Mouse (Mus musculus): ENCODE measurements around the gene Afdn. TPM values are rescaled to one million over a fixed set of nuclear protein-coding genes. Genes with fewer than 3 reads are reported as not detected.

Afdn gene
- polyA plus RNA-seq, 1 experiment from 2014 or later: 141 TPM

DNA sequence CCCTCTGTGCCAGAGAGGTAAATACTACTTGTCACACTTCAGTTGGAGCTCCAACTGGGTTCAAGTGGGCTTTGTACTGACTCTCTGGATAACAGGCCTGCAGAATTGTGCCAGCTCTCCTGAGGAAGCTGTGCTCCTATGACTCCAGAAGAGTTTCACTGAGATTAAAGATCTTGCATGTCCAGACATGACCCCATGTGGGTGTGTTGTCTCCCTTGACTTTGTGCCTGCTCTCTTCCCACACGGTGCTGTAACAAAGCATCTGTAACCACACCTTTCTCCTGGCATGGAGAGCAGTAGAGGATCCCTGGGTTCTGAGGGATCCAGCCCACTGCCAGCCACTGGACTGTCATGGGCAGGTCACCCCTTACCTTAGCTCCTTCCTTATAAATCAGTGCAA lies 95.1 kb downstream of the Afdn start:
- Histone ChIP-seq H3K4me3 (ENCODE audit: low read depth, low read length) (no peak overlapping the region), H3K36me3 (ENCODE audit: control insufficient read depth, insufficient read depth, low read length) (peaks cover 10% of the 10 kb centered on the region; the same call in 1 of the 2 replicates), H3K27ac (ENCODE audit: low read depth, low read length) (no peak overlapping the region), H3K9me3 (ENCODE audit: control insufficient read depth, low read length) (no peaks in the 10 kb centered on the region), H3K4me2 (ENCODE audit: low read depth, low read length, severe bottlenecking) (no peak overlapping the region), H3K9ac (ENCODE audit: low read length) (no peak overlapping the region), H3K27me3 (ENCODE audit: control insufficient read depth, insufficient read depth, low read length) (no peaks in the 10 kb centered on the region), H3K4me1 (replicated peaks; ENCODE audit: control insufficient read depth, insufficient read depth, low read length) (peaks cover 2% of the 10 kb centered on the region; the same call in 1 of the 2 replicates)
- ATAC-seq (replicated peaks; ENCODE audit: low FRiP score) (no peak), DNase-seq (ENCODE audit: low spot score) (no peak)
- WGBS: 96% methylated on average over 1 of the region's 1 CpGs

DNA sequence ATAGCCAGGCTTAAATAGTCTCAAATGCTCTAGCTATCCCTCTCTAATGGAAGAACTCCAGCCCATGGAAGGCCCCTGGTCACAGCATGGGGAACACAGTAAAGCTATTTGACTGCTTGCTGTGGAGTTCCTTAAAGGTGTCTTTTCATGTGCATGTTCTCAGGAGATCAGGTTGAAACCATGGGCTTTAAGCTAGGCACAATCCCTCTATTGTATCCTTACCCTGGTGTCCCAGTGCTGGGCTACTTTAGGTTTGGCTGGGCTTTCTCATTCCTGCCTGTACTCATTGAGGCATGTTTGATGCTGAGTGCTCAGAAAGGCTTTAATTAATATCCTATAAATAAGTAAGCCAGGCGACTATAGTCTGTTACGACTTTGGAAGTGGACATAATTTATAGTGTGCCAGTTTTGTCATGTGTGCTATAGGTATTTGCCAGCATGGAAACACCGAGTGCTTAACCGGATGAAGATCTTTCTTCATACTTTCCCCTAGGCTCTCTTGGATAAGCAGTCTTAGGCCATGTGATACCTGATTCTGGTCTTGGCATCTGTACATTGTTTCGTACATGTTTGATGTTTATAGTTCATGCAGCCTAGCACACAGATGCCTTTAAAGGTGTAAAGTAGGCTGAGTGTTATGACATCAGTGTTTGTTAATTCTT lies 96.2 kb downstream of the Afdn start:
- WGBS: 83% methylated on average over 5 of the region's 5 CpGs
- Histone ChIP-seq H3K4me3 (ENCODE audit: low read depth, low read length) (no peak overlapping the region), H3K9me3 (ENCODE audit: control insufficient read depth, low read length) (no peaks in the 10 kb centered on the region), H3K27me3 (ENCODE audit: control insufficient read depth, insufficient read depth, low read length) (no peaks in the 10 kb centered on the region), H3K27ac (ENCODE audit: low read depth, low read length) (no peak overlapping the region), H3K9ac (ENCODE audit: low read length) (no peak overlapping the region), H3K4me2 (ENCODE audit: low read depth, low read length, severe bottlenecking) (no peak overlapping the region), H3K36me3 (ENCODE audit: control insufficient read depth, insufficient read depth, low read length) (peaks cover 10% of the 10 kb centered on the region; the same call in 1 of the 2 replicates), H3K4me1 (replicated peaks; ENCODE audit: control insufficient read depth, insufficient read depth, low read length) (peaks cover 2% of the 10 kb centered on the region; the same call in 1 of the 2 replicates)
- no peak for DNase-seq (ENCODE audit: low spot score)
- no peak for ATAC-seq (replicated peaks; ENCODE audit: low FRiP score)

DNA sequence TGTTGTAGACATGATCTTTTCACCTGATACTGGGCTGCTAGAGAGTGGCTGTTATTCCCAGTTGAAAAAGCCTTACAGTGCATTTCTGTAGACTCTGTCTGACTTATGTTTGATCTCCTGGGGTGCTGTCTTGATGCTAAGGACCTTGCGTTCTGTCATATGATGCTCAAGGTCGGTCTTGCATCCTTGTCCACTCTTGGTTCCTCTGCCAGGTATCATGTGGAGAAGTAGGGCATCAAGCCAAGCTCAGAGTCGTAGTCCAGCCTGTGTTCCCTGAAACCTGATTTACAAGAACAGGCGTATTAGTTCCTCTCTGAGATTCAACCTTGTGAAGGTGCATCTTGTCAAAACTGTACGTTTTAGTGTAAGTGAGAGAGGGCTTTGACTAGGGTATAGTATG lies 105.0 kb downstream of the Afdn start:
- Histone ChIP-seq H3K9me3 (ENCODE audit: control insufficient read depth, low read length) (no peaks in the 10 kb centered on the region), H3K4me2 (ENCODE audit: low read depth, low read length, severe bottlenecking) (no peak overlapping the region), H3K36me3 (ENCODE audit: control insufficient read depth, insufficient read depth, low read length) (peaks cover 5% of the 10 kb centered on the region; the same call in 1 of the 2 replicates), H3K4me1 (replicated peaks; ENCODE audit: control insufficient read depth, insufficient read depth, low read length) (no peaks in the 10 kb centered on the region), H3K4me3 (ENCODE audit: low read depth, low read length) (no peak overlapping the region), H3K27ac (ENCODE audit: low read depth, low read length) (no peak overlapping the region), H3K27me3 (ENCODE audit: control insufficient read depth, insufficient read depth, low read length) (no peaks in the 10 kb centered on the region), H3K9ac (ENCODE audit: low read length) (no peak overlapping the region)
- no peak for DNase-seq (ENCODE audit: low spot score)
- WGBS: 95% methylated on average over 5 of the region's 5 CpGs
- no peak for ATAC-seq (replicated peaks; ENCODE audit: low FRiP score)

DNA sequence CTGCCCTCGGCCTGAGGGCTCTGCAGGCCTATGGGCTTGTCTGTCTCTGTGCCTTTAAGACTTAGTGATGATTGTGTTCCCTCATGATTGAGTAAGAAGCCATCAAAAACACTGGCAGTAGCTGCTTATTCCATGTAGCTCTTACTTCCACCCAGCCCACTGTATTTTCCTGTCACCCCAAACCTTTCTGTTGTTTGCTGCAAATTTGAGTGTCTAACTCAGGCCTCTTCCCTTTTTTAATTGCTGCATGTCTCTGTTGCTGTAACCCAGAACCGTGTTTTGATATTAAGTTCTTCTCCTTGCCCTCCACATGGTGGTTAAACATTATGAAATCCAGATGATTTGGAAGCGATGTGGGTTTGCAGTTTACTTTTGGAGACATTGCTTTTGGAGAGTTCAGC lies 106.6 kb downstream of the Afdn start:
- Histone ChIP-seq H3K9me3 (ENCODE audit: control insufficient read depth, low read length) (no peaks in the 10 kb centered on the region), H3K9ac (ENCODE audit: low read length) (no peak overlapping the region), H3K4me2 (ENCODE audit: low read depth, low read length, severe bottlenecking) (no peak overlapping the region), H3K27ac (ENCODE audit: low read depth, low read length) (no peak overlapping the region), H3K4me1 (replicated peaks; ENCODE audit: control insufficient read depth, insufficient read depth, low read length) (no peaks in the 10 kb centered on the region), H3K27me3 (ENCODE audit: control insufficient read depth, insufficient read depth, low read length) (no peaks in the 10 kb centered on the region), H3K4me3 (ENCODE audit: low read depth, low read length) (no peak overlapping the region), H3K36me3 (ENCODE audit: control insufficient read depth, insufficient read depth, low read length) (peaks cover 5% of the 10 kb centered on the region; the same call in 1 of the 2 replicates)
- 76% methylated on average over 3 of the region's 3 CpGs for WGBS
- ATAC-seq (replicated peaks; ENCODE audit: low FRiP score) (no peak), DNase-seq (ENCODE audit: low spot score) (no peak)

DNA sequence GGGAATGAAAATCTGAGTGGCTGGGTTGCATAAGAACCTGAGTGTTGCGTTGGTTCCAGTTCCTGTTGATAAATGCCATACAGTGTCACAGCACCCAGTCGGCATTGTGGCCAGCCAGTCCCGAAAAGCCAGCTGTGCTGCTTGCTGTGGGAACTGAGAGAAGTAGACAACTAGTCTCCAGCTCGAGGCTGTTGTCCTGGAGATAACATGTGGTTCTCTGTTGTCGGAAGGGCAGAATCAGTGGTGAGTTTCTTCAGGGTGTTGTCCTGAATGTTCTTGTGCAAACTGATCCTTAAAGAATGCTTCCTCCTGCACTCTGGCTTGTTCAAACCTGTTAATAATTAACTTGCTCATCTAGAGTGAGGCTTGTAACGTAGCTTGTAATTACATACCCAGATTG lies 107.1 kb downstream of the Afdn start:
- Histone ChIP-seq H3K36me3 (ENCODE audit: control insufficient read depth, insufficient read depth, low read length) (peaks cover 5% of the 10 kb centered on the region; the same call in 1 of the 2 replicates), H3K27me3 (ENCODE audit: control insufficient read depth, insufficient read depth, low read length) (no peaks in the 10 kb centered on the region), H3K4me1 (replicated peaks; ENCODE audit: control insufficient read depth, insufficient read depth, low read length) (no peaks in the 10 kb centered on the region), H3K4me3 (ENCODE audit: low read depth, low read length) (no peak overlapping the region), H3K4me2 (ENCODE audit: low read depth, low read length, severe bottlenecking) (no peak overlapping the region), H3K27ac (ENCODE audit: low read depth, low read length) (no peak overlapping the region), H3K9me3 (ENCODE audit: control insufficient read depth, low read length) (no peaks in the 10 kb centered on the region), H3K9ac (ENCODE audit: low read length) (no peak overlapping the region)
- DNase-seq (ENCODE audit: low spot score) (no peak), ATAC-seq (replicated peaks; ENCODE audit: low FRiP score) (no peak)
- 77% methylated on average over 6 of the region's 6 CpGs for WGBS

DNA sequence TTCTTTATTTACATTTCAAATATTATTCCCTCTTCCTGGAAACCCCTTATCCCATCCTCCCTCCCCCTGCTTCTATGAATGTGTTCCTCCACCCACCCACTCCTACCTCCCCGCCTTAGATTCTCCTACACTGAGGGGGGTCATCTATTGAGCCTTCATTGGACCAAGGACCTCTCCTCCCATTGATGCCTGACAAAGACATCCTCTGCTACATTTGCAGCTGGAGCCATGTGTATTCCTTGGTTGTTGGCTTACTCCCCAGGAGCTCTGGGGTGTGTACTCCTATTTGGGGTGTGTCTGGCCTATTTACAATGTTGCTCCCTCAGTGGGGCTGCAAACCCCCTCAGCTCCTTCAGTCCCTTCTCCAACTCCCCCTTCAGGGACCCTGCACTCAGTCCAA lies 109.9 kb downstream of the Afdn start:
- Histone ChIP-seq H3K36me3 (ENCODE audit: control insufficient read depth, insufficient read depth, low read length) (no peaks in the 10 kb centered on the region; the same call in 1 of the 2 replicates), H3K4me3 (ENCODE audit: low read depth, low read length) (no peak overlapping the region), H3K9ac (ENCODE audit: low read length) (no peak overlapping the region), H3K27ac (ENCODE audit: low read depth, low read length) (no peak overlapping the region), H3K4me1 (replicated peaks; ENCODE audit: control insufficient read depth, insufficient read depth, low read length) (no peaks in the 10 kb centered on the region), H3K27me3 (ENCODE audit: control insufficient read depth, insufficient read depth, low read length) (no peaks in the 10 kb centered on the region), H3K4me2 (ENCODE audit: low read depth, low read length, severe bottlenecking) (no peak overlapping the region), H3K9me3 (ENCODE audit: control insufficient read depth, low read length) (no peaks in the 10 kb centered on the region)
- WGBS: 94% methylated on average over 1 of the region's 1 CpGs
- ATAC-seq (replicated peaks; ENCODE audit: low FRiP score) (no peak), DNase-seq (ENCODE audit: low spot score) (no peak)

DNA sequence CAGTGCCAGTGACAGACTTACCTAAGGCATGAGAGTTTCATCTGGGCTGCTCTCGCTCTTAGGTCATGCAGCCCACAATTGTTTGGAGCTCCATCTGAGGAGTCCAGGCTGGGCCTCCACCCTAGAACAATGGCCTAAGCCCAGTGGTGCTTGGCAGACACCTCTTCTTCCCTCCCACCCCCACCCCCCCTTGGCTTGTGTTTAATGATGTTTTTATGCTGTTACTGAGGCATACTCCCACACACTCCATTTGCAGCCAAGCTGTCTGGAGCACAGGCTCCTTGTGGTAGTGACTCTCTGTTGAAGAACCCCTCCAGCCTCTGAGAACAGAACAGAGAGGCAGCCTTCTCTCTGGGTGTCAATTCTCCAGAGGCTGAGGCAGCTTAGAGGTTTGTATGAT lies 113.9 kb downstream of the Afdn start:
- Histone ChIP-seq H3K4me1 (replicated peaks; ENCODE audit: control insufficient read depth, insufficient read depth, low read length) (no peaks in the 10 kb centered on the region), H3K27ac (ENCODE audit: low read depth, low read length) (no peak overlapping the region), H3K36me3 (ENCODE audit: control insufficient read depth, insufficient read depth, low read length) (no peaks in the 10 kb centered on the region), H3K9me3 (ENCODE audit: control insufficient read depth, low read length) (no peaks in the 10 kb centered on the region), H3K4me2 (ENCODE audit: low read depth, low read length, severe bottlenecking) (no peak overlapping the region), H3K27me3 (ENCODE audit: control insufficient read depth, insufficient read depth, low read length) (no peaks in the 10 kb centered on the region), H3K9ac (ENCODE audit: low read length) (no peak overlapping the region), H3K4me3 (ENCODE audit: low read depth, low read length) (no peak overlapping the region)
- DNase-seq (ENCODE audit: low spot score) (no peak), ATAC-seq (replicated peaks; ENCODE audit: low FRiP score) (no peak)
- WGBS: 95% methylated on average over 1 of the region's 1 CpGs

DNA sequence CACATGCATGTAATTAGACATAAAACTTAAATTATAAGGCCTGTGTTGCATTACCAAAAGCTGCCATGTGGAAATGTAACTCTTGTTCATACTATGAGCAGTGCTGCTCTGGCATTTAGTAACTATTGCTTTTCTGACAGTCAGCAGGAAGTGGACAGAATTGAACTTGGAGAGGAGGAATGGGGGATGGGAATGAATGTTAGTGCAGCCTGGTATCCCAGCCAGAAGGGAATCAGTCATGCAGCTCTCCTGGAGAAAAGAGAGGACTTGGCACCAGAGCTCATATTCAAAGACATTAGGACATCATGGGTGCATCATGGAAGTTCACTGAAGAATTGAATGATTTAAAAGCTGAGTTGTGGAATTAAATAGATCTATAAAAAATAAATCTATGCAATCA lies 117.1 kb downstream of the Afdn start:
- H3K4me3 ChIP-seq (ENCODE audit: low read depth, low read length): no peak overlapping the region
- H3K27me3 ChIP-seq (ENCODE audit: control insufficient read depth, insufficient read depth, low read length): no peaks in the 10 kb centered on the region
- no peaks in the 10 kb centered on the region; the same call in 1 of the 2 replicates for H3K36me3 ChIP-seq (ENCODE audit: control insufficient read depth, insufficient read depth, low read length)
- H3K4me2 ChIP-seq (ENCODE audit: low read depth, low read length, severe bottlenecking): no peak overlapping the region
- H3K4me1 ChIP-seq (replicated peaks; ENCODE audit: control insufficient read depth, insufficient read depth, low read length): no peaks in the 10 kb centered on the region
- no peaks in the 10 kb centered on the region for H3K9me3 ChIP-seq (ENCODE audit: control insufficient read depth, low read length)
- no peak for DNase-seq (ENCODE audit: low spot score)
- no peak overlapping the region for H3K27ac ChIP-seq (ENCODE audit: low read depth, low read length)
- no peak for ATAC-seq (replicated peaks; ENCODE audit: low FRiP score)
- H3K9ac ChIP-seq (ENCODE audit: low read length): no peak overlapping the region

DNA sequence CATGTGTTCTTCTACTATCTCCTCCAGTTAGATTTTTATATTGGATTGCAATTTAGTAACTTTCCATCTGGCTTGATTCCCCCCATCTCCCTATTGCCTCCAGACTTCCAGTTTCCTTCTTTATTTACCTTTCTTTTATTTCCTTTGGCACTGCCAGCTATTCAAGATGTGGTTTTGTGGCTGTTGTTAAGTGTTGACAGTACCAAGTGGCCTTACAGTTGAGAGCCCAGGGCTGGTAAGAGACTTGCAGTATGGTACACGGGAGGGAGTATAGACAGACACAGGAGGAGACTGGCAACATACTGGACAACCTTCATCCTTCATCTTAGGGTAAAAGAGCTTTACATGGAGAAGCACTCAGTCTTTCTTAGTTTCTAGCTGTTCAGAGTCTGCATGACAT lies 119.4 kb downstream of the Afdn start:
- ATAC-seq (replicated peaks; ENCODE audit: low FRiP score) (no peak), DNase-seq (ENCODE audit: low spot score) (no peak)
- no peaks in the 10 kb centered on the region for H3K4me1 ChIP-seq (replicated peaks; ENCODE audit: control insufficient read depth, insufficient read depth, low read length)
- H3K36me3 ChIP-seq (ENCODE audit: control insufficient read depth, insufficient read depth, low read length): no peaks in the 10 kb centered on the region; the same call in 1 of the 2 replicates
- 91% methylated on average over 1 of the region's 1 CpGs for WGBS
- H3K4me3 ChIP-seq (ENCODE audit: low read depth, low read length): no peak overlapping the region
- H3K4me2 ChIP-seq (ENCODE audit: low read depth, low read length, severe bottlenecking): no peak overlapping the region
- H3K27ac ChIP-seq (ENCODE audit: low read depth, low read length): no peak overlapping the region
- no peak overlapping the region for H3K9ac ChIP-seq (ENCODE audit: low read length)
- H3K27me3 ChIP-seq (ENCODE audit: control insufficient read depth, insufficient read depth, low read length): no peaks in the 10 kb centered on the region
- no peaks in the 10 kb centered on the region for H3K9me3 ChIP-seq (ENCODE audit: control insufficient read depth, low read length)
